Mouse (Mus musculus) stomach, embryonic 14.5 days (tissue): Measurements from ENCODE around the gene Wfdc8. TPM values are rescaled to one million over a fixed set of nuclear protein-coding genes. Genes with fewer than 3 reads are reported as not detected.
"Not testable (repeated sequence)": the region's sequence is repeated elsewhere in the genome, so short reads cannot be mapped to it uniquely, and the experiment has no call there.

Source experiments
- ATAC-seq: fragments of 200-750 bp; cut with Nextera tagmentation; 2 replicates; pipeline ENCODE4 v1.8.0; 2017; ENCODE audit warnings: low read depth, moderate TSS enrichment; ENCODE audit not compliant: insufficient number of reproducible peaks, insufficient read depth, low FRiP score
- H3K27ac ChIP-seq: fragments of 300-500 bp; sonication (generic); 2 replicates; pipeline ENCODE4 v1.5.1; 2014; ENCODE audit warnings: mild to moderate bottlenecking, low read length, moderate library complexity, mixed read lengths
- H3K27me3 ChIP-seq: fragments of 300-500 bp; sonication (generic); 2 replicates; pipeline ENCODE4 v1.6.1; 2014; ENCODE audit warnings: low read length, control low read depth, mixed read lengths; ENCODE audit not compliant: control insufficient read depth, insufficient read depth
- H3K36me3 ChIP-seq: fragments of 300-500 bp; sonication (generic); 2 replicates; pipeline ENCODE4 v1.6.1; 2014; ENCODE audit warnings: mild to moderate bottlenecking, control low read depth, low read length, moderate library complexity, mixed read lengths; ENCODE audit not compliant: control insufficient read depth, insufficient read depth
- H3K4me1 ChIP-seq: fragments of 300-500 bp; sonication (generic); 2 replicates; pipeline ENCODE4 v1.6.1; 2014; ENCODE audit warnings: low read length, control low read depth, mixed read lengths; ENCODE audit not compliant: control insufficient read depth, insufficient read depth
- H3K4me2 ChIP-seq: fragments of 300-500 bp; sonication (generic); replicated peaks from 2 replicates; pipeline ENCODE4 v1.6.1; 2014; ENCODE audit warnings: low read depth, low read length, control low read depth
- H3K4me3 ChIP-seq: fragments of 300-500 bp; sonication (generic); 2 replicates; pipeline ENCODE4 v1.5.1; 2014; ENCODE audit warnings: low read depth, low read length, control low read depth
- H3K9ac ChIP-seq: fragments of 300-500 bp; sonication (generic); replicated peaks from 2 replicates; pipeline ENCODE4 v1.6.1; 2014; ENCODE audit warnings: low read depth, mild to moderate bottlenecking, control low read depth, low read length, moderate library complexity, mixed read lengths
- H3K9me3 ChIP-seq: fragments of 300-500 bp; sonication (generic); 2 replicates; pipeline ENCODE4 v1.6.1; 2016; ENCODE audit warnings: low read depth, low read length, control low read depth; ENCODE audit not compliant: control insufficient read depth
- WGBS: fragments of 180-500 bp; shearing (Covaris S2); extraction: QIAGEN DNeasy Blood & Tissue Kit; methylation state at CpG from one replicate; pipeline ENCODE4 v1.1.7; 2014; 5-methylcytosine and 5-hydroxymethylcytosine counted together
- polyA plus RNA-seq: library from polyadenylated mRNA; unstranded; fragments of >200 nt; fragmentation: Nextera tagmentation; extraction: Ambion mirVana; gene quantifications from 2 replicates; pipeline ENCODE4 v1.2.1, GENCODE M21; 2014

The Wfdc8 gene
- polyA plus RNA-seq, 1 experiment from 2014 or later: not detected

GRCm38 (mm10) chr2:164573359-164573758 lies 40.1 kb downstream of the Wfdc8 start, which contains the start of gene Spint3:
Gene Spint3 (minus strand): TSS chr2:164573459.
- H3K9me3 ChIP-seq, ATAC-seq, H3K36me3 ChIP-seq, H3K9ac ChIP-seq, H3K27ac ChIP-seq, H3K27me3 ChIP-seq, H3K4me3 ChIP-seq, H3K4me2 ChIP-seq, H3K4me1 ChIP-seq: not testable (repeated sequence)
- WGBS: 80% methylated on average over 6 of the region's 6 CpGs

- Histone ChIP-seq H3K4me3 (no peak overlapping the region), H3K27ac (no peak overlapping the region), H3K9ac (no peak overlapping the region), H3K4me1 (0 out of 2 replicates have a peak, but pooled peaks cover 8% of the 10 kb centered on the region), H3K9me3 (no peaks in the 10 kb centered on the region), H3K4me2 (no peak overlapping the region), H3K36me3 (no peaks in the 10 kb centered on the region), H3K27me3 (no peaks in the 10 kb centered on the region)
- 79% methylated on average over 5 of the region's 5 CpGs for WGBS
- no peak for ATAC-seq
Observed at GRCm38 (mm10) chr2:164567460-164567859, 46.0 kb downstream of the Wfdc8 start.

GRCm38 (mm10) chr2:164566997-164567396 lies 46.4 kb downstream of the Wfdc8 start:
- no peak overlapping the region for H3K4me3 ChIP-seq
- 86% methylated on average over 2 of the region's 2 CpGs for WGBS
- no peaks in the 10 kb centered on the region for H3K27me3 ChIP-seq
- 0 out of 2 replicates have a peak, but pooled peaks cover 8% of the 10 kb centered on the region for H3K4me1 ChIP-seq
- H3K36me3 ChIP-seq: no peaks in the 10 kb centered on the region
- H3K9me3 ChIP-seq: no peaks in the 10 kb centered on the region
- no peak for ATAC-seq
- no peak overlapping the region for H3K9ac ChIP-seq
- no peak overlapping the region for H3K4me2 ChIP-seq
- H3K27ac ChIP-seq: no peak overlapping the region

GRCm38 (mm10) chr2:164564346-164564745 lies 49.1 kb downstream of the Wfdc8 start:
- Histone ChIP-seq H3K9me3 (no peaks in the 10 kb centered on the region), H3K9ac (0 out of 2 replicates have a peak overlapping the region, but pooled peaks have one; percentile 63), H3K27me3 (no peaks in the 10 kb centered on the region), H3K4me1 (0 out of 2 replicates have a peak, but pooled peaks cover 8% of the 10 kb centered on the region), H3K4me2 (peak overlapping the region; percentile 66), H3K4me3 (no peak overlapping the region), H3K27ac (no peak overlapping the region), H3K36me3 (no peaks in the 10 kb centered on the region)
- no peak for ATAC-seq
- WGBS: 75% methylated on average over 5 of the region's 5 CpGs

GRCm38 (mm10) chr2:164563339-164564038 lies 49.9 kb downstream of the Wfdc8 start:
- Histone ChIP-seq H3K4me1 (0 out of 2 replicates have a peak, but pooled peaks cover 8% of the 10 kb centered on the region), H3K9me3 (no peaks in the 10 kb centered on the region), H3K27me3 (no peaks in the 10 kb centered on the region), H3K9ac (peak overlapping the region; percentile 63), H3K4me2 (peak overlapping the region; percentile 66), H3K27ac (peak overlapping the region; percentile 12; the same call in 1 of the 2 replicates), H3K36me3 (no peaks in the 10 kb centered on the region), H3K4me3 (peak overlapping the region; percentile 34)
- under 1% methylated on average over 32 of the region's 32 CpGs for WGBS
- ATAC-seq: peak; percentile 43; the same call in 1 of the 2 replicates

DNA sequence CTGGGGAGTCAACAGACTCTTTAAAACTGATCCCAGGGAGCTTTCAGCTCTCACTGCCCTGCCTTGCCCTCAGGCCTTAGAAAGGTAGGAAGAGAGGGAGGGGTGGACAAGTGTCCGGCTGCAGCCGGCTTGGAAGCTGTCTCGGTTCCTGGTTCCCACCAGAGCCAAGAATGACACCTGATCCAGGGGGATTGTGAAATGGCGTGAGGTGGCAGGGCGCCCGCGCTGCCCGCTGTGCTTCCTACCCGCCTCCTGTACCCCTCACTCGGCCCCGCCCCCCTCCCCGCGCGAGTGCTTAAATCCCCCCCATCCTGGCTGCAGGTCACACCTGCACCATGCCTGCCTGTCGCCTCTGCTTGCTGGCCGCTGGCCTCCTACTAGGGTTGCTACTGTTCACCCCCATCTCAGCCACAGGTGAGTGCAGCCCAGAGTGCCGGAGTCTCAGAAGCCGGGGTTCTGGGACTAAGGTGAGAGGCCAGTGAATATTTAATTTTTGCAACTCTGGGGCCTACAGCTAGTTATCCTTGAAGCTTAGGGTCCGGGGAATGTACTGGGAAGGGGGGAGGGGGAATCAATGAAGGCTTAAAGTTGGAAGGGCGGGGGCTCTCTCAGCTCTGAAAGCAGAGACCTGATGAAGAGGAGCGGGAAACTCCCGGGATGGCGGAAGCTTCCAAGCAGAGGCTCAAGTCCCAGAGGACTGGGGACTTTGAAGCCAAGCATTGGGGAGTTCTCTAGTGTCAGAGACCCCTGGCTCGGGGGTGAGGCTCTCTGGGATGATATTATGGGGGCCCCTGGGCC lies 50.8 kb downstream of the Wfdc8 start, which contains the start of gene Wfdc2:
Wfdc2 (plus strand) TSS at position 23 of the 798 bp plus-strand sequence.
- Histone ChIP-seq H3K4me2 (peak within 1 kb of the TSS; percentile 66), H3K36me3 (no peaks in the 10 kb centered on the region), H3K9ac (peak within 1 kb of the TSS; percentile 63), H3K27ac (peak within 1 kb of the TSS; percentile 12; the same call in 1 of the 2 replicates), H3K4me3 (peak within 1 kb of the TSS; percentile 34), H3K4me1 (0 out of 2 replicates have a peak, but pooled peaks cover 8% of the 10 kb centered on the region), H3K9me3 (no peaks in the 10 kb centered on the region), H3K27me3 (no peaks in the 10 kb centered on the region)
- WGBS: 6% methylated on average over 24 of the region's 24 CpGs
- no peak for ATAC-seq

- H3K4me3 ChIP-seq: no peak overlapping the region
- no peaks in the 10 kb centered on the region for H3K9me3 ChIP-seq
- no peaks in the 10 kb centered on the region for H3K36me3 ChIP-seq
- no peak overlapping the region for H3K27ac ChIP-seq
- H3K27me3 ChIP-seq: no peaks in the 10 kb centered on the region
- H3K4me2 ChIP-seq: no peak overlapping the region
- 84% methylated on average over 8 of the region's 8 CpGs for WGBS
- ATAC-seq: no peak
- no peak overlapping the region for H3K9ac ChIP-seq
- 0 out of 2 replicates have a peak, but pooled peaks cover 8% of the 10 kb centered on the region for H3K4me1 ChIP-seq
Observed at GRCm38 (mm10) chr2:164560106-164560505, 53.3 kb downstream of the Wfdc8 start.

DNA sequence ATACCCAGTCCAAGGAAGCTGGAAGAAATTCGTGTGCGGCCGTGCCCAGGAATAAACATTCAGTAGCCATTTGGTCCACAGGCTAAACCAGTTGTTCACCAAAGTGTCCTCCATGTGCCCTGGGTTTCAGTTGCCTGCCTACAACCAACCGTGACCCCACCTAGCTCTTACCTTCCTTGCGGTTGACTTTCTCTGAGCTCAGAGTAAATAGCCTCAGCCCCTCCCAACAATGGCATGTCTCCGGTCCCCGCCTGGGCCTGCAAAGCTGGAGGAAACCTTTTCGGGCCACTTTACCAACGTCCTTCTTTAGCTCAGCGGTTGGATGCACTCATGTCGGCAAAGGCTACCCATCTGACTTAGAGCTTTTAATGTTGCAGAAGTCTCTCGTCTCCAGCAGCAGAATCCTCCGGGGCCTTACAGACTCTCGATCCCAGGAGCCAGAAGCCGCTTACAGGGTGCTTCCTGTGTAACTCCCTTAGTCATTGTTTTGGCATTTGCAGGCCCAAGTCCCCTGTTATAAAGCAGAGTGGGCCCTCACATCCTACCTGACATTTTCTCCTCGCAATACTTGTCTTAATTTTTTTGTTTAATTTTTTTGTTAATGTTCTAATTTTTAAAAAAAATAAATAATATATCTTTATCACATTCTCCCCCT lies 54.3 kb downstream of the Wfdc8 start:
- H3K27ac ChIP-seq: peak overlapping the region; percentile 68
- no peaks in the 10 kb centered on the region for H3K9me3 ChIP-seq
- WGBS: 34% methylated on average over 16 of the region's 16 CpGs
- H3K4me2 ChIP-seq: no peak overlapping the region
- no peak overlapping the region for H3K9ac ChIP-seq
- H3K36me3 ChIP-seq: no peaks in the 10 kb centered on the region
- no peak overlapping the region for H3K4me3 ChIP-seq
- H3K27me3 ChIP-seq: no peaks in the 10 kb centered on the region
- ATAC-seq: peak; percentile 61; the same call in 1 of the 2 replicates
- 0 out of 2 replicates have a peak, but pooled peaks cover 4% of the 10 kb centered on the region for H3K4me1 ChIP-seq
